Mouse (Mus musculus): ENCODE data around the gene Mrps33. TPM values are rescaled to one million over a fixed set of nuclear protein-coding genes. Genes with fewer than 3 reads are reported as not detected.

Mrps33 gene
- total and polyA plus RNA-seq, 3 experiments, result 102 to 1,706 (median 126) TPM

- Histone ChIP-seq H3K79me2 (ENCODE audit: control insufficient read depth, insufficient read depth, low read length, poor library complexity) (no peaks in the 10 kb centered on the region), H3K9ac (ENCODE audit: control insufficient read depth, low read depth, low read length, poor library complexity, severe bottlenecking) (no peak overlapping the region), H3K4me1 (ENCODE audit: control insufficient read depth in 1 of 2, insufficient read depth in 2 of 2, low read length in 2 of 2) (no peaks in the 10 kb centered on the region), H3K27me3 (ENCODE audit: control insufficient read depth in 1 of 2, insufficient read depth in 2 of 2, low read length in 2 of 2) (peaks cover 1 to 2% of the 10 kb centered on the region in 2 experiments; a peak in 1 of 4 replicates), H3K4me3 (ENCODE audit: control insufficient read depth in 1 of 2, insufficient read depth in 1 of 2, low read depth in 2 of 2, low read length in 2 of 2) (no peak overlapping the region), H3K27ac (ENCODE audit: control insufficient read depth, low read depth, low read length) (no peak overlapping the region), H3K36me3 (ENCODE audit: control insufficient read depth in 1 of 2, insufficient read depth in 2 of 2, low read length in 2 of 2) (no peaks in the 10 kb centered on the region), H3K9me3 (replicated peaks; ENCODE audit: insufficient read depth, low read length) (no peaks in the 10 kb centered on the region)
- no peak for DNase-seq (ENCODE audit: low read depth, low spot score)
- TF ChIP-seq MAZ (IDR thresholded peaks at IDR 0.05; ENCODE audit: low read depth, low read length) (no peak), CHD2 (IDR thresholded peaks at IDR 0.05; ENCODE audit: low read length) (no peak), MYB (IDR thresholded peaks at IDR 0.05; ENCODE audit: low read depth, low read length) (no peak), TCF12 (IDR thresholded peaks at IDR 0.05; ENCODE audit: low read depth, low read length) (no peak), KAT2A (conservative IDR thresholded peaks at IDR 0.05; ENCODE audit: low read depth, low read length) (no peak), GATA1 (IDR thresholded peaks at IDR 0.05; ENCODE audit: low read depth, low read length) (no peak), BHLHE40 (IDR thresholded peaks at IDR 0.05; ENCODE audit: borderline replicate concordance, low read depth, low read length) (no peak), POLR2AphosphoS5 (IDR thresholded peaks at IDR 0.05; ENCODE audit: borderline replicate concordance, low read depth, low read length) (no peak), ZNF384 (IDR thresholded peaks at IDR 0.05; ENCODE audit: low read depth, low read length) (no peak), NELFE (IDR thresholded peaks at IDR 0.05; ENCODE audit: low read depth, low read length) (no peak), ELF1 (IDR thresholded peaks at IDR 0.05; ENCODE audit: low read depth, low read length) (no peak), MEF2A (IDR thresholded peaks at IDR 0.05; ENCODE audit: extremely low read depth, insufficient replicate concordance, low read depth, low read length, poor library complexity, severe bottlenecking) (no peak), NRF1 (IDR thresholded peaks at IDR 0.05; ENCODE audit: insufficient read depth, low read depth, low read length, poor library complexity, severe bottlenecking) (no peak), SMC3 (IDR thresholded peaks at IDR 0.05; ENCODE audit: low read depth, low read length) (no peak), ZC3H11A (IDR thresholded peaks at IDR 0.05; ENCODE audit: low read depth, low read length) (no peak), ZMIZ1 (IDR thresholded peaks at IDR 0.05; ENCODE audit: low read depth, low read length) (no peak), UBTF (IDR thresholded peaks at IDR 0.05; ENCODE audit: borderline replicate concordance, insufficient read depth, low read depth, low read length) (no peak), ZKSCAN1 (IDR thresholded peaks at IDR 0.05; ENCODE audit: low read depth, low read length) (no peak)
Measured at GRCm38 (mm10) chr6:39776275-39776674, 34.5 kb downstream of the Mrps33 start.

- H3K79me2 ChIP-seq (ENCODE audit: control insufficient read depth, insufficient read depth, low read length, poor library complexity), result no peaks in the 10 kb centered on the region
- no peak for TF ChIP-seq GABPA (IDR thresholded peaks at IDR 0.05; ENCODE audit: low read depth, low read length)
- no peak for TF ChIP-seq NRF1 (IDR thresholded peaks at IDR 0.05; ENCODE audit: insufficient read depth, low read depth, low read length, poor library complexity, severe bottlenecking)
- no peak for TF ChIP-seq CHD1 (IDR thresholded peaks at IDR 0.05; ENCODE audit: low read depth, low read length)
- TF ChIP-seq USF2 (IDR thresholded peaks at IDR 0.05; ENCODE audit: borderline replicate concordance in 1 of 2, insufficient read depth in 1 of 2, low read depth in 1 of 2, low read length in 2 of 2), result no peak
- no peak for TF ChIP-seq POLR2A (IDR thresholded peaks at IDR 0.05; ENCODE audit: control insufficient read depth in 1 of 2, insufficient read depth in 1 of 2, low read depth in 1 of 2, low read length in 2 of 2, poor library complexity in 1 of 2)
- TF ChIP-seq CHD2 (IDR thresholded peaks at IDR 0.05; ENCODE audit: low read length), result no peak
- TF ChIP-seq ETS1 (IDR thresholded peaks at IDR 0.05; ENCODE audit: low read depth, low read length), result no peak
- no peak overlapping the region for H3K27ac ChIP-seq (ENCODE audit: control insufficient read depth, low read depth, low read length)
- no peak for DNase-seq (ENCODE audit: low read depth, low spot score)
- H3K4me1 ChIP-seq (ENCODE audit: control insufficient read depth in 1 of 2, insufficient read depth in 2 of 2, low read length in 2 of 2), result no peaks in the 10 kb centered on the region
- H3K9ac ChIP-seq (ENCODE audit: control insufficient read depth, low read depth, low read length, poor library complexity, severe bottlenecking), result no peak overlapping the region
- H3K27me3 ChIP-seq (ENCODE audit: control insufficient read depth in 1 of 2, insufficient read depth in 2 of 2, low read length in 2 of 2), result peaks cover 1 to 2% of the 10 kb centered on the region in 2 experiments; a peak in 1 of 4 replicates
- H3K36me3 ChIP-seq (ENCODE audit: control insufficient read depth in 1 of 2, insufficient read depth in 2 of 2, low read length in 2 of 2), result no peaks in the 10 kb centered on the region
- no peaks in the 10 kb centered on the region for H3K9me3 ChIP-seq (replicated peaks; ENCODE audit: insufficient read depth, low read length)
- no peak overlapping the region for H3K4me3 ChIP-seq (ENCODE audit: control insufficient read depth in 1 of 2, insufficient read depth in 1 of 2, low read depth in 2 of 2, low read length in 2 of 2)
Measured at GRCm38 (mm10) chr6:39775029-39775428, 35.8 kb downstream of the Mrps33 start.
